Mouse (Mus musculus): ENCODE results near the gene Dmbt1.

DNA sequence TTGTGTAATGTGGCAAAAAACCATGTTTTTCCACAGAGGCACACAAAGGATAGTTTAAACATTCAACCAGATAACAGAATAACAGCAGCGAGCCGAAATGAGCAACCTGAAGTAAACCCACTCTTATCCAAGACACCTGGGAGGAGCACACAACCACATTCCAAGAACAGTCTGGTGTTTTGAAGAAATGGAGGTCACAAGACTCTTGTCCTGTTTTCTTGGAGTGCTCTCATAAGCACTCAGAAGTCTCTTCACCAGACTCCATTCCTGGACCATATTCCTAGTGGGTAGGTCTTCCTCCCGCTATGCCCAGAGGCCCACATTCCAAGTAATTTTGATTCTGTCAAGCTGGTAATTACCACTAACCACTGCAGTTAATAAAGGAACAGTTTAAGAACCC is 118.3 kb downstream of the Dmbt1 start:
- no peak for TF ChIP-seq POLR2A (IDR thresholded peaks at IDR 0.05; ENCODE audit: low read depth, low read length)
- no peak for TF ChIP-seq CTCF (conservative IDR thresholded peaks at IDR 0.05; ENCODE audit: insufficient read depth, insufficient read length, low read depth, low read length)

All from kidney, adult 2 months (tissue).